ENCODE assay signal across 29 mouse cellular contexts in the genomic region with DNA sequence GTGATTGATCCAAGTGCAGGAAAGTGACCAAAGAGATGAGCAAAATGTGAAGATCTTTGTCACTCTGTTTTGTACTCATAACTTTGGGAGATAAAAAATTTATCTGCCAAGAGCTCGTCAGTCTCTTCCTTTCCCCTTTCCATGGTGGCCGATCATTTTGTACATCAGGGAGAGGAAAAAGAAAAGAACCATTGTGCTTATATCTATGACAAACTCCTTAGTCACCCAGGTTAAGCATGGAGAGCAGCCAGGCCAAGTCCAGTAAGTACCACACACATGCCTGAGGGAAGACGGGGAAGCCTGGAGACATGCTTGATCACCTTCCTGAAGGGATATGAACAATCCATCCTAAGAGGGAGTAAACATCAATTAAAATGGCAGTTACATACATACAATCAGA. TPM values are rescaled to one million over a fixed set of nuclear protein-coding genes. Genes with fewer than 3 reads are reported as not detected.
"Had no signal": no experiment of that assay in that cellular context is flagged by ENCODE, and none has a peak within 500 bp of the region (broad histone marks: within the 10 kb centered on the region; RNA-seq: fewer than 3 reads in every experiment).

No protein-coding gene starts in this region.

- DNase-seq: cerebellum, postnatal 10 days; cerebellum, postnatal 14 days; cerebellum, postnatal 25 days; cerebellum, postnatal 36 days; embryo, embryonic 11 days; forebrain, postnatal 0 days; gastrocnemius, adult 2 months; gastrocnemius, postnatal 10 days; gastrocnemius, postnatal 14 days; gastrocnemius, postnatal 25 days; gastrocnemius, postnatal 36 days; heart, adult 18-20 months; heart, adult 2 months had no signal

- ATAC-seq: forebrain, embryonic 13.5 days; forebrain, embryonic 14.5 days; forebrain, embryonic 15.5 days; forebrain, embryonic 16.5 days; forebrain, postnatal 0 days had no signal

- H3K36me3 ChIP-seq: embryonic facial prominence, embryonic 10.5 days; embryonic facial prominence, embryonic 12.5 days; embryonic facial prominence, embryonic 13.5 days; embryonic facial prominence, embryonic 15.5 days; forebrain, embryonic 10.5 days; forebrain, embryonic 12.5 days; forebrain, embryonic 15.5 days; heart, embryonic 10.5 days had no signal

- H3K4me2 ChIP-seq: embryonic facial prominence, embryonic 12.5 days; embryonic facial prominence, embryonic 13.5 days; embryonic facial prominence, embryonic 15.5 days; forebrain, embryonic 12.5 days; forebrain, embryonic 13.5 days; forebrain, embryonic 15.5 days had no signal

- H3K4me1 ChIP-seq: embryonic facial prominence, embryonic 10.5 days; embryonic facial prominence, embryonic 12.5 days; embryonic facial prominence, embryonic 13.5 days; embryonic facial prominence, embryonic 15.5 days; forebrain, embryonic 10.5 days; forebrain, embryonic 12.5 days; forebrain, embryonic 13.5 days; forebrain, embryonic 15.5 days had no signal

- H3K27ac ChIP-seq: embryonic facial prominence, embryonic 10.5 days; embryonic facial prominence, embryonic 12.5 days; embryonic facial prominence, embryonic 13.5 days; embryonic facial prominence, embryonic 15.5 days; forebrain, embryonic 10.5 days; forebrain, embryonic 12.5 days; forebrain, embryonic 13.5 days; forebrain, embryonic 15.5 days; gastrocnemius, adult 2 months; heart, adult 2 months; heart, embryonic 10.5 days had no signal

- H3K9me3 ChIP-seq: embryonic facial prominence, embryonic 10.5 days; embryonic facial prominence, embryonic 12.5 days; embryonic facial prominence, embryonic 13.5 days; embryonic facial prominence, embryonic 15.5 days; forebrain, embryonic 10.5 days; forebrain, embryonic 12.5 days; forebrain, embryonic 13.5 days; forebrain, embryonic 15.5 days; heart, embryonic 10.5 days had no signal

- H3K4me3 ChIP-seq: embryonic facial prominence, embryonic 10.5 days; embryonic facial prominence, embryonic 12.5 days; embryonic facial prominence, embryonic 13.5 days; embryonic facial prominence, embryonic 15.5 days; erythroblast, embryonic 14.5 days; forebrain, embryonic 10.5 days; forebrain, embryonic 12.5 days; forebrain, embryonic 13.5 days; forebrain, embryonic 15.5 days; gastrocnemius, adult 2 months; heart, adult 2 months; heart, embryonic 10.5 days had no signal

- H3K27me3 ChIP-seq: embryonic facial prominence, embryonic 12.5 days; embryonic facial prominence, embryonic 13.5 days; embryonic facial prominence, embryonic 15.5 days; forebrain, embryonic 12.5 days; forebrain, embryonic 13.5 days; forebrain, embryonic 15.5 days had no signal

- H3K9ac ChIP-seq: embryonic facial prominence, embryonic 12.5 days; embryonic facial prominence, embryonic 13.5 days; embryonic facial prominence, embryonic 15.5 days; forebrain, embryonic 12.5 days; forebrain, embryonic 13.5 days; forebrain, embryonic 15.5 days; forebrain, postnatal 0 days had no signal

RNA-seq across cellular contexts. Expression of gene Myh4, which starts 13.4 kb away (rescaled TPM):
- total RNA-seq: common myeloid progenitor, adult 5-6 weeks; granulocyte monocyte progenitor cell, adult 5-6 weeks; heart, adult 18-20 months had no signal
- polyA plus RNA-seq: erythroblast, embryonic 14.5 days; forebrain, embryonic 10.5 days; forebrain, embryonic 11.5 days; forebrain, embryonic 12.5 days; forebrain, embryonic 13.5 days; forebrain, embryonic 15.5 days; heart, adult 2 months; heart, embryonic 10.5 days had no signal

RNA-seq across cellular contexts. Expression of gene Myh1, which starts 24.6 kb away (rescaled TPM):
- total RNA-seq: common myeloid progenitor, adult 5-6 weeks; granulocyte monocyte progenitor cell, adult 5-6 weeks; heart, adult 18-20 months; heart, adult 2 months had no signal
- polyA plus RNA-seq: embryonic facial prominence, embryonic 10.5 days; erythroblast, embryonic 14.5 days; forebrain, embryonic 10.5 days; forebrain, embryonic 11.5 days; forebrain, embryonic 12.5 days; forebrain, embryonic 16.5 days; heart, adult 2 months had no signal

RNA-seq across cellular contexts. Expression of gene Myh8, which starts 52.5 kb away (rescaled TPM):
- total RNA-seq: common myeloid progenitor, adult 5-6 weeks; granulocyte monocyte progenitor cell, adult 5-6 weeks; heart, adult 2 months had no signal
- polyA plus RNA-seq: erythroblast, embryonic 14.5 days; forebrain, embryonic 10.5 days; forebrain, embryonic 11.5 days; heart, embryonic 10.5 days had no signal

RNA-seq across cellular contexts. Expression of gene Myh2, which starts 53.6 kb away (rescaled TPM):
- total RNA-seq: common myeloid progenitor, adult 5-6 weeks; granulocyte monocyte progenitor cell, adult 5-6 weeks; heart, adult 18-20 months; heart, adult 2 months had no signal
- polyA plus RNA-seq: embryonic facial prominence, embryonic 11.5 days; erythroblast, embryonic 14.5 days; forebrain, embryonic 10.5 days; forebrain, embryonic 11.5 days; forebrain, embryonic 13.5 days; forebrain, embryonic 15.5 days; heart, adult 2 months; heart, embryonic 10.5 days had no signal
